Mouse (Mus musculus): ENCODE results near the gene Ell. TPM values are rescaled to one million over a fixed set of nuclear protein-coding genes. Genes with fewer than 3 reads are reported as not detected.
A peak's percentile ranks its signal among the peaks of the same experiment; 100 is the strongest.

The Ell gene
- total and polyA plus RNA-seq, 2 experiments: 10.0 to 25.0 TPM

- H3K27me3 ChIP-seq (ENCODE audit: control insufficient read depth, insufficient read depth, low read length): no peaks in the 10 kb centered on the region
Observed at GRCm38 (mm10) chr8:70538633-70539076, 602 bp upstream of the Ell start.

GRCm38 (mm10) chr8:70540013-70540506 is 803 bp downstream of the Ell start:
- H3K4me1 ChIP-seq (ENCODE audit: control insufficient read depth, insufficient read depth, low read length): peaks cover 28% of the 10 kb centered on the region
- peaks cover 13% of the 10 kb centered on the region for H3K36me3 ChIP-seq (ENCODE audit: control insufficient read depth, insufficient read depth, low read length)
- WGBS: 2% methylated on average over 4 of the region's 4 CpGs
- H3K27me3 ChIP-seq (ENCODE audit: control insufficient read depth, insufficient read depth, low read length): no peaks in the 10 kb centered on the region
- H3K27ac ChIP-seq (replicated peaks; ENCODE audit: insufficient read depth, low read depth, low read length): peak overlapping the region; percentile 95
- peak overlapping the region; percentile 91 for H3K4me3 ChIP-seq (ENCODE audit: insufficient read depth, low read depth, low read length)
- H3K79me2 ChIP-seq (ENCODE audit: control insufficient read depth, insufficient read depth, low read length): peaks cover 42% of the 10 kb centered on the region; the same call in 1 of the 2 replicates
- TF ChIP-seq CTCF (IDR thresholded peaks at IDR 0.05; ENCODE audit: low read depth, low read length) (no peak), POLR2A (IDR thresholded peaks at IDR 0.05; ENCODE audit: extremely low read depth, insufficient read depth, low read length) (no peak)
- peak overlapping the region; percentile 96 for H3K9ac ChIP-seq (ENCODE audit: low read depth, low read length)
- DNase-seq (ENCODE audit: extremely low read depth, low read depth, low spot score): no peak

More at GRCm38 (mm10) chr8:70538633-70539076, 602 bp upstream of the Ell start:
- TF ChIP-seq CTCF (IDR thresholded peaks at IDR 0.05; ENCODE audit: low read depth, low read length) (no peak), POLR2A (IDR thresholded peaks at IDR 0.05; ENCODE audit: extremely low read depth, insufficient read depth, low read length) (0 out of 2 replicates have a peak, but pooled peaks have one; percentile 12)
- peak; percentile 93 for DNase-seq (ENCODE audit: extremely low read depth, low read depth, low spot score)
- peaks cover 35% of the 10 kb centered on the region; the same call in 1 of the 2 replicates for H3K79me2 ChIP-seq (ENCODE audit: control insufficient read depth, insufficient read depth, low read length)
- H3K4me3 ChIP-seq (ENCODE audit: insufficient read depth, low read depth, low read length): peak overlapping the region; percentile 60
- peaks cover 18% of the 10 kb centered on the region for H3K4me1 ChIP-seq (ENCODE audit: control insufficient read depth, insufficient read depth, low read length)
- H3K36me3 ChIP-seq (ENCODE audit: control insufficient read depth, insufficient read depth, low read length): peaks cover 20% of the 10 kb centered on the region
- peak overlapping the region; percentile 93 for H3K27ac ChIP-seq (replicated peaks; ENCODE audit: insufficient read depth, low read depth, low read length)
- under 1% methylated on average over 32 of the region's 32 CpGs for WGBS
- H3K9ac ChIP-seq (ENCODE audit: low read depth, low read length): peak overlapping the region; percentile 72

GRCm38 (mm10) chr8:70540507-70541071 is 1.3 kb downstream of the Ell start:
- H3K36me3 ChIP-seq (ENCODE audit: control insufficient read depth, insufficient read depth, low read length): peaks cover 8% of the 10 kb centered on the region
- H3K4me1 ChIP-seq (ENCODE audit: control insufficient read depth, insufficient read depth, low read length): peaks cover 32% of the 10 kb centered on the region
- peak overlapping the region; percentile 95 for H3K27ac ChIP-seq (replicated peaks; ENCODE audit: insufficient read depth, low read depth, low read length)
- no peaks in the 10 kb centered on the region for H3K27me3 ChIP-seq (ENCODE audit: control insufficient read depth, insufficient read depth, low read length)
- peaks cover 48% of the 10 kb centered on the region; the same call in 1 of the 2 replicates for H3K79me2 ChIP-seq (ENCODE audit: control insufficient read depth, insufficient read depth, low read length)
- 3% methylated on average over 7 of the region's 7 CpGs for WGBS
- peak overlapping the region; percentile 96 for H3K9ac ChIP-seq (ENCODE audit: low read depth, low read length)
- H3K4me3 ChIP-seq (ENCODE audit: insufficient read depth, low read depth, low read length): peak overlapping the region; percentile 91
- DNase-seq (ENCODE audit: extremely low read depth, low read depth, low spot score): peak; percentile 74
- TF ChIP-seq CTCF (IDR thresholded peaks at IDR 0.05; ENCODE audit: low read depth, low read length) (no peak), POLR2A (IDR thresholded peaks at IDR 0.05; ENCODE audit: extremely low read depth, insufficient read depth, low read length) (0 out of 2 replicates have a peak, but pooled peaks have one; percentile 26)

GRCm38 (mm10) chr8:70541081-70541480 is 1.8 kb downstream of the Ell start:
- peaks cover 34% of the 10 kb centered on the region for H3K4me1 ChIP-seq (ENCODE audit: control insufficient read depth, insufficient read depth, low read length)
- peak overlapping the region; percentile 96 for H3K9ac ChIP-seq (ENCODE audit: low read depth, low read length)
- H3K36me3 ChIP-seq (ENCODE audit: control insufficient read depth, insufficient read depth, low read length): peaks cover 5% of the 10 kb centered on the region
- TF ChIP-seq CTCF (IDR thresholded peaks at IDR 0.05; ENCODE audit: low read depth, low read length) (no peak), POLR2A (IDR thresholded peaks at IDR 0.05; ENCODE audit: extremely low read depth, insufficient read depth, low read length) (no peak)
- H3K4me3 ChIP-seq (ENCODE audit: insufficient read depth, low read depth, low read length): peak overlapping the region; percentile 91
- DNase-seq (ENCODE audit: extremely low read depth, low read depth, low spot score): peak; percentile 87
- peak overlapping the region; percentile 95 for H3K27ac ChIP-seq (replicated peaks; ENCODE audit: insufficient read depth, low read depth, low read length)
- no peaks in the 10 kb centered on the region for H3K27me3 ChIP-seq (ENCODE audit: control insufficient read depth, insufficient read depth, low read length)
- peaks cover 53% of the 10 kb centered on the region; the same call in 1 of the 2 replicates for H3K79me2 ChIP-seq (ENCODE audit: control insufficient read depth, insufficient read depth, low read length)
- 8% methylated on average over 5 of the region's 5 CpGs for WGBS

GRCm38 (mm10) chr8:70544200-70544687 is 5.0 kb downstream of the Ell start:
- Histone ChIP-seq H3K27me3 (ENCODE audit: control insufficient read depth, insufficient read depth, low read length) (no peaks in the 10 kb centered on the region), H3K4me1 (ENCODE audit: control insufficient read depth, insufficient read depth, low read length) (peaks cover 51% of the 10 kb centered on the region), H3K9ac (ENCODE audit: low read depth, low read length) (peak overlapping the region; percentile 55), H3K27ac (replicated peaks; ENCODE audit: insufficient read depth, low read depth, low read length) (peak overlapping the region; percentile 86), H3K4me3 (ENCODE audit: insufficient read depth, low read depth, low read length) (no peak overlapping the region), H3K79me2 (ENCODE audit: control insufficient read depth, insufficient read depth, low read length) (peaks cover 79% of the 10 kb centered on the region; the same call in 1 of the 2 replicates), H3K36me3 (ENCODE audit: control insufficient read depth, insufficient read depth, low read length) (no peaks in the 10 kb centered on the region; the same call in 1 of the 2 replicates)
- TF ChIP-seq POLR2A (IDR thresholded peaks at IDR 0.05; ENCODE audit: extremely low read depth, insufficient read depth, low read length): no peak
- TF ChIP-seq CTCF (IDR thresholded peaks at IDR 0.05; ENCODE audit: low read depth, low read length): peak; percentile 41
- 2% methylated on average over 6 of the region's 6 CpGs for WGBS
- DNase-seq (ENCODE audit: extremely low read depth, low read depth, low spot score): peak; percentile 99

Data from liver, adult 2 months (tissue).